Mouse (Mus musculus) heart, adult 11 months (tissue): Measurements from ENCODE around the gene Parp8.
"Not testable (repeated sequence)": the region's sequence is repeated elsewhere in the genome, so short reads cannot be mapped to it uniquely, and the experiment has no call there.

Experiments
- DNase-seq: peaks from one replicate; pipeline ENCODE4 v3.0.0; 2022

Gene Parp8

DNA sequence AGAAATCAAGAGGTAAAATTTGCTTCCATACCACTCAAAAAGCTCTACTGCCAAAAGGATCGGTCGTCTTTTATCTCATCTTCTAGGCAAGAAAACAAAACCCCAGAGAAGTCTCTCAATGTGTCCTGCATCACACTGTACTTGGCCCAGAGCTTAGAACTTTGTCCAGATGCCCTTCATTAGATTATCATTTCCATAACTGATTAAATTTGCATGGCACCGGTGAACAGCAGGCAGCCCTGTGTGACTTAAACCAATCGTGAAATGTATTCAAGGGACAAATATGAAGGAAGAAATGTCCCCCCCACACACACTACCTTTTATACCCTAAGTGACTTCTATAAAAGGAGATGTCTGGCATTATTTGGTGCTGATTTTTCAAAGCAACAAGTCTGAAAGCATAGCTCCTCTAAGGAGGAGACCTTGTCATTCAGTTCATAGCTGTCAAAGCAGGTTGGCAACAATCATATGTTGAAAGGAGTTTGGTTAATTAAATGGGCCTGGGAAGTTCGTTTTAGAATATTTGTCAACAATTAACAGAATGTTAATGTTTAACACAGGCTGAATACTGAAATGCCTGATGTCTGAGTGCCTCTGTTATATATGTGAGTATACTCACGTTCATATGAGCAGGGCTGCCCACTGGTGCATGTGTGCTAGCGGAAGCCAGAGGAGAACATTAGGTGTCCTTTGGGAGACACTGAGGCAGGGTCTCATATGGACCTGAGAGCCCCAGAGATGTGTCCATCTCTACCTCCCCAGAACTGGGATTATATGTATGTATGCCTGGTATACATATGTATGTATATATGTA, 66.4 kb downstream of the Parp8 start:
- DNase-seq = peak; percentile 43

- DNase-seq = peak; percentile 68
These were observed 67.8 kb downstream of the Parp8 start for GRCm38 (mm10) chr13:116957577-116957976.

DNA sequence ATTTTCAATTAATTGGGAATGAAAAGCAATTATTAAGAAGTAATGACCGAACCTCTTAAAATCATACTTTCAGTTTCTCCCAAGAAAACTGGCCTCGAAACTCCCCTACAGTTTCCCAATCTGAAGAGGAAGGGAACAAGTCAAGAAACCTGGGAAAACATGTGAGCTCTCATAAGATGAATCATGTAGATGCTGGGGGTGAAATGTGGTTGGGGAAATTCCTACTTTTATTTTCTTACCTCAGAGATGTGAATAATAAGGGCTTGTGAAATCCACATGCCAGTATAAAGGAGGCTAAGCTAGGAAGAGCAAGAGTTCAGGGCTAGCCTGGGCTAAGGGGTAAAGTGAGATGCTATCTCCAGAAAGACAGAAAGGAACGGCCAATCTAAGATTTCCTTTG, 74.0 kb downstream of the Parp8 start:
- peak; percentile 36 for DNase-seq

DNA sequence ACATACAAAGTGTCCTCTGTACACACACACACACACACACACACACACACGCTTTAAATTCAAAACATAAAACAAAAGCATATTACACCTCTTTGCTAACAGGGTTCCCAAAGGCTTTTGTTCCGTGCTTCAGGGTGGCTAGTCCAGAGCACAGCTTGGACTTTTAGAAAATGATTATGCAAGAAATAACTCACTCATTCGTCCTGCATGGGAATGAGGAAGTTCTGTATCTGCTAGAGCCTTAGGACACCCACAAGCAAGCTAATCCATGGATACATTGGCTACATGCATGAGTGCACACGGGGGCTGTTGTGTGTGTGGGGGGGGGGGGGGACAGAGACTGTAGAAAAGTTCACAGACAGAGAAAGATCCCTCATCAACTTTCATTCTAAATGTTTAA, 75.8 kb downstream of the Parp8 start:
- DNase-seq = peak; percentile 87

DNA sequence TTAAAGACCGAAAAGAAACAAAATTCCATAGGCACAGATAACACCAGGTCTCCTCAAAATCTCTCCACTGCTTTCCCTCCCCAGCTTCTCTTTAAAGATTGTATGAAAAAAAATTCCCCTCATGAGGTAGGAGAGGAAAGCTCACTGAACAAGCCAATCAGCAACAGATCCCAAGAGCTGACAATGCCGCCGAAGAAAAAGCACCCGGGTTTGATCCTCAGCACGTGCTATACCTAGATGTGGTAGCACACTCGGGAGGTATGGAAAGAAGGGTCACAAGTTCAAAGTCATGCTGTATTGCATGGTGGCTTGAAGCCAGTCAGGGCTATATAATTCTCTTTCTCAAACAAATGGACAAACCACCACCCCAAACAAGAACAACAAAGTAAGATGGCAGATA, 76.3 kb downstream of the Parp8 start:
- DNase-seq = peak; percentile 85

GRCm38 (mm10) chr13:116948299-116948659, 77.1 kb downstream of the Parp8 start:
- peak; percentile 60 for DNase-seq

- DNase-seq = no peak
These were observed 77.6 kb downstream of the Parp8 start for GRCm38 (mm10) chr13:116947611-116948298.

GRCm38 (mm10) chr13:116946566-116946965, 78.8 kb downstream of the Parp8 start:
- no peak for DNase-seq

DNA sequence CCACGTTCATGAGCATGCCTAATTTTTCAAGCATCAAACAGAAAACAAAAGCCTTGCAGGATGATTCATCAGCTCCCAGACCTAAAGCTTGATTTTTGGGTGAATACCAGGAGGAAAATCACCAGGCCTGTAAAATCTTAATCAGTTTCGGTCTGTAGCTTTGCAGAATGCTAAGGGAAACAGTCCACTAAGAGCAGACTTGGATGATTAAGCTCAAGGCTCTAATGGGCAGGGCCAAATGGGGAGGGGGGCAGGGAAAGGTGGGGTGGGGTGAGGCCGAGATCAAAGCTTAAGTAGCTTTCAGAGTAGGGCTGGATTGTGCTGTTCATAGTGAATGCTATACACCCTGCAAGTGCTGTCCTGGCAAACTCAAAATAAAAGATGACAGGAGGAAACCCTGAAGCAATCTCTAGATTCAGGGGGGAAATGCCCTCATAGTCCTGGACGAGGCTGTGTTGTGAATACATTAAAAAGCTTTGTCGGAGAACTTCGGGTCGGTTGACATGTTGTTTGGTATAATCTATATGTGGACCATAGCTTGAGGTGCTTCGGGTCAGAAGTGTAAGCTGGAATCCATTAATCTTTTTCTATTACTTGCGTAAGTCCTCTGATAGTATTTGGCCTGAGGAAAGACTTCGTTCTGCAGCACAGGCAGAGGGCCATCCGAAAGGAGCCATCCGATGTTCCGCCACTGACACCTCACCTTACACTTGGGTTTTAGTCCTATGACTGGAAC, 83.9 kb downstream of the Parp8 start:
- DNase-seq = peak; percentile 75

- DNase-seq = no peak
These were observed 84.6 kb downstream of the Parp8 start for GRCm38 (mm10) chr13:116940761-116941160.

DNA sequence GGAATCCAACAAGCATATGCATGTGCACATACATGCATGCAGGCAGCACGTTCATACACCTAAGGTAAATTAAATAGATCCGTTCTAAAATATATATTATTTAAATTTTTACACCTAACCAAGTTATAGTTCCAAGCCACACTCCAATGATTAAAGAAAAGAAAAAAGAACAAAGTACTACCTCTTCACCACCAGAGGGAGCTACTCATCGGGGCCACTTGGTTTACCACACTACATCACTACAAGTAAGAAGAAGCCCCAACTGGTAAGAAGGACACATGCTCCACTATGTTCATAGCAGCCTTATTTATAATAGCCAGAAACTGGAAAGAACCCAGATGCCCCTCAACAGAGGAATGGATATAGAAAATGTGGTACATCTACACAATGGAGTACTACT, 88.3 kb downstream of the Parp8 start:
- DNase-seq = not testable (repeated sequence)

- no peak for DNase-seq
These were observed 107.9 kb downstream of the Parp8 start for GRCm38 (mm10) chr13:116917387-116917930.

GRCm38 (mm10) chr13:116908284-116908683, 117.1 kb downstream of the Parp8 start:
- no peak for DNase-seq

DNA sequence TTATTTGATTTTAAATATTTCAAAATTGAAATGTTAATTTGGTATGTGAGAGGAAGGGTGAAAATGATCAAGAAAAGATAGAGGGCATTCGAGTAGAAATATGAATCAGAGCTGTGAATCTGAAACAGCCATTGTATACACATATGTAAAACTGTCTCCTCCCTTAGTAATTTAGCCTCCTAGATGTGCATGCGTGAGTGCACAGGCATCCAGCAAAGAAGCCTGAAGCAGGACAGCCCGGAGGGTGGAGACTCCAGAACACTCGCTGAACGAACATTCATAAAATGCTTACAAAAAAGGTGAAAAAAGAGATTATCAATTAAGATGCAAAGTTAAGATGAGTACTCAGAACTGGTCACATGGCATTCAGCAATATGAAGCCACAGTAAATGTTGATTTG, 121.9 kb downstream of the Parp8 start:
- DNase-seq = no peak

DNA sequence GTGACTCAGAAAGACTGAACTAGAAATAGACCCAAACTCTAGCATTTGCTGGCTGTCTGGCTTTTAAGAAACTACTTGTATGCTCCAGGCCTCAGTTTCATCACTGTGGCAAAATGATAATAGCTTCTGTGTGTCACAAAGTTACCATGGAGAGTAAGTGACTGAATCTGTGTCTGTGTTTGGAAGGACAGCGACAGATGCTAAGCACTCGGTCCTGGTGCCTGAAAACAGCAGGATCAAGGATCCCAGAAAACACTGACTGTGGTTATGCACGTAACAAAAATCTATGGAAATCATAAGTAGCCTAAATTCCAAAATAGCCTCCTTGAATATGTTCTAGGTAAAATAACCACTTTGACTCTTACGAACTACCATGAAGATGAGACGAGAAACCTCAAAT, 126.9 kb downstream of the Parp8 start:
- no peak for DNase-seq

GRCm38 (mm10) chr13:116897711-116898110, 127.6 kb downstream of the Parp8 start:
- DNase-seq = no peak

DNA sequence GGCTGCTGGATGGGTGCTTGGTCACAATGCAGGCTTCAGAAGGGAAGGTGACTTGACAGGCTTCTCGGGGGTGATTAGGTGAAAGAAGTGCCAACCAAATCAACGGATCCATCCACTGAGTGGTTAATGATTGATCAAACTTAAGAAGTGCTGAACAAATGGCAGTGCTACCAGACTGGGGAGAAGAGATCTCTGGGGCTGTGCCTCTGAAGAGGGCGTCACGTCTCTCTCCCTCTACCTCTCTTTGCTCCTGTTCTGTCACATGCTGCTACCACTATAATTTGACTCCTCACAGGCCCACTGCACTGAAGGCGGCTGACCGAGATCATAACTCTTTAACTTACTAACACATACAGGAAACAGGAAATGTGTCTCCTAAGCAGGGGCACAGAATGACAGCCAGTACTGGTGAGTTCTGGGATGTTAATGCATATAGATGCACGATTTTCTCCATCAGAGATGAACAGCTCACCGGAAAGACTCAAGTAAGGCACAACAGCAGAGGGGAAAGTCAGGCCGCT, 140.9 kb downstream of the Parp8 start:
- no peak for DNase-seq

DNA sequence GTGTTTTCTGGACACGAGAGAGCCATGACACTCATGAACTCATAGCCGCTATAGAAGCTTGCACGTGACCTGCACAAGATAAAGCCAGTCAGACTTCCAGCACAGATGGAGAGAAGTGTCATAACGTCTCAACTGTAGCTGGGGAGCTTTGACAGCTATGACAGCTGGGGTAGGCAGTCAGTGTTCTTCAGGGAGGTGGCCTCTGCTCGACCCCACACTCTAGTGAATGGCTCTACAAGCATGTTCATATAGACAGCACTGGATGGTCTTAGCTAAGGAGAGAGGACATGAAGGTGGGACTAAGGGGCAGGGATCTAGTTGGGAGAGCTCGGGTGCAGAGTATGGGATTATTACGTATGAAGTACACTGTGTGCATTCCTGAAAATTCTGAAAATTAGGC, 143.1 kb downstream of the Parp8 start:
- DNase-seq = no peak

- DNase-seq = no peak
These were observed 145.7 kb downstream of the Parp8 start for GRCm38 (mm10) chr13:116879580-116880192.

- no peak for DNase-seq
These were observed 155.1 kb downstream of the Parp8 start for GRCm38 (mm10) chr13:116870221-116870620.

GRCm38 (mm10) chr13:116843937-116844336, 181.4 kb downstream of the Parp8 start:
- no peak for DNase-seq

DNA sequence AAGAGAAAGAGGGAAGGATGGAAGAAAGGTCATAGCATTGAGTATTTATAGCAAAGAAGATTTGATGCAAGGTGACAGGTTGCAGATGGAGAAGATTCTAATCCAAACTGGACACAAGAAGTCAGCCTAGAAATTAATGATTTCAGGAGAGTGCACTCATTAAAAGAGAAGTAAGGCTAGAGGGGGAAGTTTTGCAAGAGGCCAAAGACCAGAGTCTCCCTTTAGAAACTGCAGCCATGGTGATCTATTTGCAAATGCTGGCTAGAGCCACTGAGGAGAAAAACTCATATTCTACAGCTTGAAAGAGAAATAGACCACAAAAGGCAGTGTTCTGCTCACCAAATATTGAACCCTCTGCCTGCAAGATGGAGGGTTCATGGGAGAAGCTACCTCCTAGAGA, 194.4 kb downstream of the Parp8 start:
- DNase-seq = no peak

DNA sequence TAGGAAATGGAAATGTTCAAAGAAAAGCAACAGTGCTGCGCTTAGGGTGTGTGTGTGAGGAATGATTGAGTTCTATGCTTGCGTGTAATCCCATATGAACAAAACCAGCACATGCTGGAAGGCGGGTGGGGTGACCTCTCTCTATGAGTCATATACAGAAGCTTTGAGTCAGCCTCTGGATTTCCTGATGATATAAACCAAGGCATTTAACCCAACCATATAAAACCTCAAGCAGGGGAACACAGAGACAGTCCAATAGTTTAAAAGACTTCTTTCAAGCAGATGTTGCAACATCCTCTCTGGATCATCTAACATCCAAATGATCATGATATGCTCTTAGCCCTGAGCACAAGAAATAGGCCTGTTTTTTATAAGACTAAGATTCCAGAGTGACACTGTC, 196.3 kb downstream of the Parp8 start:
- no peak for DNase-seq
